Mouse (Mus musculus): Measurements from ENCODE around the gene Nfia. TPM values are rescaled to one million over a fixed set of nuclear protein-coding genes. Genes with fewer than 3 reads are reported as not detected.

Nfia gene
- polyA plus RNA-seq, 1 experiment from 2014 or later = 23.5 TPM

- H3K27ac ChIP-seq (replicated peaks; ENCODE audit: low read depth, low read length) = no peak overlapping the region
- H3K4me1 ChIP-seq (ENCODE audit: control insufficient read depth, insufficient read depth, low read length) = no peaks in the 10 kb centered on the region
- no peaks in the 10 kb centered on the region for H3K36me3 ChIP-seq (replicated peaks; ENCODE audit: control insufficient read depth, insufficient read depth, low read depth, low read length)
- no peak overlapping the region for H3K9ac ChIP-seq (replicated peaks; ENCODE audit: low read length)
- no peak overlapping the region for H3K4me2 ChIP-seq (ENCODE audit: low read depth, low read length)
- H3K4me3 ChIP-seq (ENCODE audit: low read depth, low read length) = no peak overlapping the region
- 92% methylated on average over 7 of the region's 7 CpGs for WGBS
- H3K9me3 ChIP-seq (replicated peaks; ENCODE audit: control insufficient read depth, low read length) = no peaks in the 10 kb centered on the region
- no peak for ATAC-seq (replicated peaks; ENCODE audit: insufficient number of reproducible peaks, low FRiP score, low TSS enrichment, low read depth)
- no peaks in the 10 kb centered on the region for H3K27me3 ChIP-seq (ENCODE audit: control insufficient read depth, insufficient read depth, low read length)
- DNase-seq (ENCODE audit: low spot score) = no peak
These were observed 343.5 kb downstream of the Nfia start for GRCm38 (mm10) chr4:98116046-98116445.

GRCm38 (mm10) chr4:98118126-98118525, 345.6 kb downstream of the Nfia start:
- Histone ChIP-seq H3K27ac (replicated peaks; ENCODE audit: low read depth, low read length) (no peak overlapping the region), H3K9ac (replicated peaks; ENCODE audit: low read length) (no peak overlapping the region), H3K4me2 (ENCODE audit: low read depth, low read length) (no peak overlapping the region), H3K4me1 (ENCODE audit: control insufficient read depth, insufficient read depth, low read length) (no peaks in the 10 kb centered on the region), H3K9me3 (replicated peaks; ENCODE audit: control insufficient read depth, low read length) (no peaks in the 10 kb centered on the region), H3K4me3 (ENCODE audit: low read depth, low read length) (no peak overlapping the region), H3K27me3 (ENCODE audit: control insufficient read depth, insufficient read depth, low read length) (no peaks in the 10 kb centered on the region), H3K36me3 (replicated peaks; ENCODE audit: control insufficient read depth, insufficient read depth, low read depth, low read length) (no peaks in the 10 kb centered on the region)
- DNase-seq (ENCODE audit: low spot score) (no peak), ATAC-seq (replicated peaks; ENCODE audit: insufficient number of reproducible peaks, low FRiP score, low TSS enrichment, low read depth) (no peak)
- WGBS = 69% methylated on average over 3 of the region's 3 CpGs

GRCm38 (mm10) chr4:98118761-98119675, 346.5 kb downstream of the Nfia start:
- Histone ChIP-seq H3K4me2 (ENCODE audit: low read depth, low read length) (no peak overlapping the region), H3K27ac (replicated peaks; ENCODE audit: low read depth, low read length) (no peak overlapping the region), H3K4me1 (ENCODE audit: control insufficient read depth, insufficient read depth, low read length) (no peaks in the 10 kb centered on the region), H3K27me3 (ENCODE audit: control insufficient read depth, insufficient read depth, low read length) (no peaks in the 10 kb centered on the region), H3K9ac (replicated peaks; ENCODE audit: low read length) (no peak overlapping the region), H3K36me3 (replicated peaks; ENCODE audit: control insufficient read depth, insufficient read depth, low read depth, low read length) (no peaks in the 10 kb centered on the region), H3K9me3 (replicated peaks; ENCODE audit: control insufficient read depth, low read length) (no peaks in the 10 kb centered on the region), H3K4me3 (ENCODE audit: low read depth, low read length) (no peak overlapping the region)
- DNase-seq (ENCODE audit: low spot score) (no peak), ATAC-seq (replicated peaks; ENCODE audit: insufficient number of reproducible peaks, low FRiP score, low TSS enrichment, low read depth) (no peak)
- WGBS = 78% methylated on average over 10 of the region's 10 CpGs

GRCm38 (mm10) chr4:98119949-98120531, 347.5 kb downstream of the Nfia start:
- H3K36me3 ChIP-seq (replicated peaks; ENCODE audit: control insufficient read depth, insufficient read depth, low read depth, low read length) = no peaks in the 10 kb centered on the region
- H3K27ac ChIP-seq (replicated peaks; ENCODE audit: low read depth, low read length) = no peak overlapping the region
- H3K4me2 ChIP-seq (ENCODE audit: low read depth, low read length) = no peak overlapping the region
- no peaks in the 10 kb centered on the region for H3K9me3 ChIP-seq (replicated peaks; ENCODE audit: control insufficient read depth, low read length)
- H3K27me3 ChIP-seq (ENCODE audit: control insufficient read depth, insufficient read depth, low read length) = no peaks in the 10 kb centered on the region
- no peaks in the 10 kb centered on the region for H3K4me1 ChIP-seq (ENCODE audit: control insufficient read depth, insufficient read depth, low read length)
- DNase-seq (ENCODE audit: low spot score) = no peak
- 76% methylated on average over 3 of the region's 3 CpGs for WGBS
- ATAC-seq (replicated peaks; ENCODE audit: insufficient number of reproducible peaks, low FRiP score, low TSS enrichment, low read depth) = no peak
- no peak overlapping the region for H3K9ac ChIP-seq (replicated peaks; ENCODE audit: low read length)
- no peak overlapping the region for H3K4me3 ChIP-seq (ENCODE audit: low read depth, low read length)

GRCm38 (mm10) chr4:98120706-98121340, 348.3 kb downstream of the Nfia start:
- Histone ChIP-seq H3K27me3 (ENCODE audit: control insufficient read depth, insufficient read depth, low read length) (no peaks in the 10 kb centered on the region), H3K9me3 (replicated peaks; ENCODE audit: control insufficient read depth, low read length) (no peaks in the 10 kb centered on the region), H3K27ac (replicated peaks; ENCODE audit: low read depth, low read length) (no peak overlapping the region), H3K4me3 (ENCODE audit: low read depth, low read length) (no peak overlapping the region), H3K9ac (replicated peaks; ENCODE audit: low read length) (no peak overlapping the region), H3K36me3 (replicated peaks; ENCODE audit: control insufficient read depth, insufficient read depth, low read depth, low read length) (no peaks in the 10 kb centered on the region), H3K4me1 (ENCODE audit: control insufficient read depth, insufficient read depth, low read length) (no peaks in the 10 kb centered on the region), H3K4me2 (ENCODE audit: low read depth, low read length) (no peak overlapping the region)
- ATAC-seq (replicated peaks; ENCODE audit: insufficient number of reproducible peaks, low FRiP score, low TSS enrichment, low read depth) (no peak), DNase-seq (ENCODE audit: low spot score) (no peak)
- WGBS = 85% methylated on average over 6 of the region's 6 CpGs

GRCm38 (mm10) chr4:98126003-98126677, 353.6 kb downstream of the Nfia start:
- no peak overlapping the region for H3K9ac ChIP-seq (replicated peaks; ENCODE audit: low read length)
- ATAC-seq (replicated peaks; ENCODE audit: insufficient number of reproducible peaks, low FRiP score, low TSS enrichment, low read depth) = no peak
- no peak overlapping the region for H3K4me2 ChIP-seq (ENCODE audit: low read depth, low read length)
- no peak overlapping the region for H3K4me3 ChIP-seq (ENCODE audit: low read depth, low read length)
- 78% methylated on average over 11 of the region's 11 CpGs for WGBS
- no peaks in the 10 kb centered on the region for H3K27me3 ChIP-seq (ENCODE audit: control insufficient read depth, insufficient read depth, low read length)
- no peak for DNase-seq (ENCODE audit: low spot score)
- H3K4me1 ChIP-seq (ENCODE audit: control insufficient read depth, insufficient read depth, low read length) = no peaks in the 10 kb centered on the region
- H3K9me3 ChIP-seq (replicated peaks; ENCODE audit: control insufficient read depth, low read length) = no peaks in the 10 kb centered on the region
- H3K36me3 ChIP-seq (replicated peaks; ENCODE audit: control insufficient read depth, insufficient read depth, low read depth, low read length) = no peaks in the 10 kb centered on the region
- H3K27ac ChIP-seq (replicated peaks; ENCODE audit: low read depth, low read length) = no peak overlapping the region

- H3K4me1 ChIP-seq (ENCODE audit: control insufficient read depth, insufficient read depth, low read length) = no peaks in the 10 kb centered on the region
- WGBS = 75% methylated on average over 2 of the region's 2 CpGs
- no peak for DNase-seq (ENCODE audit: low spot score)
- no peak overlapping the region for H3K27ac ChIP-seq (replicated peaks; ENCODE audit: low read depth, low read length)
- no peaks in the 10 kb centered on the region for H3K9me3 ChIP-seq (replicated peaks; ENCODE audit: control insufficient read depth, low read length)
- no peaks in the 10 kb centered on the region for H3K27me3 ChIP-seq (ENCODE audit: control insufficient read depth, insufficient read depth, low read length)
- ATAC-seq (replicated peaks; ENCODE audit: insufficient number of reproducible peaks, low FRiP score, low TSS enrichment, low read depth) = no peak
- H3K4me2 ChIP-seq (ENCODE audit: low read depth, low read length) = no peak overlapping the region
- no peak overlapping the region for H3K9ac ChIP-seq (replicated peaks; ENCODE audit: low read length)
- no peaks in the 10 kb centered on the region for H3K36me3 ChIP-seq (replicated peaks; ENCODE audit: control insufficient read depth, insufficient read depth, low read depth, low read length)
- H3K4me3 ChIP-seq (ENCODE audit: low read depth, low read length) = no peak overlapping the region
These were observed 358.3 kb downstream of the Nfia start for GRCm38 (mm10) chr4:98130798-98131197.
